Comparison of ENCODE assay signal across 28 mouse cellular contexts in the genomic region with DNA sequence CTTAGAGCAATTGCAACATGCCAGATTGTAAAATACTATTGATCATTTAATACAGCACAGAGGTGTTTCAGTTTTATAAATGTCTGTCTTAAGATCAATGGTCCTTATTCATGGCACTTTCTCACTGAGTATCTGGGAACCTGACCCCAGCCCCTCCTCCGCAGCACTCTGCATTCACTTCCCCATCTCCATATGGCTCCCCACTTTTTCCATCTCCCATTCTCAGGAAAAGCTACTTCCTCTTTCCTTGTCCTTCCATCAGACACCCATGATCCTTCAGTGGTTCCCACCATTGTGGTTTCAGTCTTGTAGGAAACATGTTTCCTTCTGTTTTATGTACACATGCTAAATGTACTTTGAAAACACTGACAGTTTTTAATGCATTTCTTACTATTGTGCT.
DNase-seq lines count a peak whose midpoint lies in the region; ATAC-seq and TF ChIP-seq lines count a peak whose summit lies in the region.
"Had no signal": no experiment of that assay in that cellular context is flagged by ENCODE, and none has a peak within 500 bp of the region (broad histone marks: within the 10 kb centered on the region; RNA-seq: fewer than 3 reads in every experiment).

No protein-coding gene starts in this region.

- H3K9me3 ChIP-seq in midbrain, embryonic 11.5 days (ENCODE audit: control insufficient read depth, low read length): no peaks in the 10 kb centered on the region
- no peaks in the 10 kb centered on the region for H3K9me3 ChIP-seq in midbrain, embryonic 16.5 days (replicated peaks; ENCODE audit: control insufficient read depth, low read length, poor library complexity, severe bottlenecking)
- H3K9me3 ChIP-seq in MEL (replicated peaks; ENCODE audit: insufficient read depth, low read length): no peaks in the 10 kb centered on the region
- H3K9me3 ChIP-seq: embryonic facial prominence, embryonic 13.5 days; embryonic facial prominence, embryonic 15.5 days; forebrain, embryonic 10.5 days; forebrain, embryonic 12.5 days; G1E had no signal

- TF ChIP-seq POLR2A in MEL (IDR thresholded peaks at IDR 0.05; ENCODE audit: control insufficient read depth in 1 of 2, insufficient read depth in 1 of 2, low read depth in 1 of 2, low read length in 2 of 2, poor library complexity in 1 of 2): no peak

- H3K4me3 ChIP-seq in midbrain, embryonic 11.5 days (ENCODE audit: low read depth, low read length): no peak overlapping the region
- no peak overlapping the region for H3K4me3 ChIP-seq in midbrain, embryonic 16.5 days (ENCODE audit: low read depth, low read length)
- no peak overlapping the region for H3K4me3 ChIP-seq in MEL (ENCODE audit: control insufficient read depth in 1 of 2, insufficient read depth in 1 of 2, low read depth in 2 of 2, low read length in 2 of 2)
- H3K4me3 ChIP-seq: embryonic facial prominence, embryonic 13.5 days; embryonic facial prominence, embryonic 15.5 days; erythroblast, embryonic 14.5 days; forebrain, embryonic 10.5 days; forebrain, embryonic 12.5 days had no signal

- DNase-seq in midbrain, embryonic 11.5 days (ENCODE audit: low spot score, missing footprints): peak; percentile 65
- DNase-seq in MEL (ENCODE audit: low read depth, low spot score): peak; percentile 21
- no peak for DNase-seq in spleen, postnatal 4 days (ENCODE audit: low spot score in 2 of 2)
- DNase-seq in thymus, postnatal 10 days (ENCODE audit: low spot score in 2 of 2): no peak
- DNase-seq: adrenal gland, adult 8-10 months; adrenal gland, postnatal 14 days; adrenal gland, postnatal 36 days; B cell, adult 2 months; cerebellum, adult 11-12 months; cerebellum, adult 2 months; cerebellum, adult 9-10 months; cerebellum, postnatal 10 days; cerebellum, postnatal 25 days; embryo, embryonic 11 days had no signal

- no peak for TF ChIP-seq RAD21 in MEL (IDR thresholded peaks at IDR 0.05; ENCODE audit: low read depth, low read length)

- no peak for TF ChIP-seq EP300 in MEL (IDR thresholded peaks at IDR 0.05; ENCODE audit: low read depth in 1 of 2, low read length in 2 of 2)

- ATAC-seq in midbrain, embryonic 11.5 days (ENCODE audit: low FRiP score): no peak
- no peak for ATAC-seq in midbrain, embryonic 16.5 days
- ATAC-seq in granulocyte monocyte progenitor cell, adult 5-6 weeks (replicated peaks; ENCODE audit: poor library complexity, severe bottlenecking): peak; percentile 78
- peak; percentile 55 for ATAC-seq in megakaryocyte progenitor cell, adult 5-6 weeks (replicated peaks; ENCODE audit: poor library complexity)
- ATAC-seq in activated CD4-positive, CD25-positive, alpha-beta regulatory T cell, adult 4 months: no peak
- ATAC-seq: CD4-positive, CD25-positive, alpha-beta regulatory T cell, adult 4 months; forebrain, embryonic 14.5 days; forebrain, embryonic 16.5 days had no signal

- no peaks in the 10 kb centered on the region for H3K79me2 ChIP-seq in MEL (ENCODE audit: control insufficient read depth, insufficient read depth, low read length, poor library complexity)

- no peaks in the 10 kb centered on the region for H3K27me3 ChIP-seq in midbrain, embryonic 11.5 days (ENCODE audit: control insufficient read depth, insufficient read depth, low read length)
- no peaks in the 10 kb centered on the region for H3K27me3 ChIP-seq in midbrain, embryonic 16.5 days (ENCODE audit: control insufficient read depth, insufficient read depth, low read depth, low read length)
- H3K27me3 ChIP-seq in MEL (ENCODE audit: control insufficient read depth in 1 of 2, insufficient read depth in 2 of 2, low read length in 2 of 2): no peaks in the 10 kb centered on the region
- H3K27me3 ChIP-seq: CH12.LX; embryonic facial prominence, embryonic 13.5 days; embryonic facial prominence, embryonic 15.5 days had no signal

- 96% methylated on average over 1 of the region's 1 CpGs for WGBS in midbrain, embryonic 11.5 days
- WGBS in midbrain, embryonic 16.5 days: 97% methylated on average over 1 of the region's 1 CpGs

- H3K36me3 ChIP-seq in midbrain, embryonic 11.5 days (ENCODE audit: control insufficient read depth, insufficient read depth, low read length): no peaks in the 10 kb centered on the region
- no peaks in the 10 kb centered on the region for H3K36me3 ChIP-seq in midbrain, embryonic 16.5 days (ENCODE audit: control insufficient read depth, insufficient read depth, low read length)
- peaks cover 0 to 23% of the 10 kb centered on the region in 2 experiments; a peak in 2 of 4 replicates for H3K36me3 ChIP-seq in MEL (ENCODE audit: control insufficient read depth in 1 of 2, insufficient read depth in 2 of 2, low read length in 2 of 2)
- H3K36me3 ChIP-seq: embryonic facial prominence, embryonic 13.5 days; embryonic facial prominence, embryonic 15.5 days; forebrain, embryonic 10.5 days; forebrain, embryonic 12.5 days; G1E had no signal

- peaks cover 3% of the 10 kb centered on the region; the same call in 1 of the 2 replicates for H3K4me1 ChIP-seq in midbrain, embryonic 11.5 days (ENCODE audit: control insufficient read depth, insufficient read depth, low read length)
- peaks cover 9% of the 10 kb centered on the region for H3K4me1 ChIP-seq in midbrain, embryonic 16.5 days (ENCODE audit: control insufficient read depth, insufficient read depth, low read length)
- peaks cover 7 to 8% of the 10 kb centered on the region in 2 experiments for H3K4me1 ChIP-seq in MEL (ENCODE audit: control insufficient read depth in 1 of 2, insufficient read depth in 2 of 2, low read length in 2 of 2)

- TF ChIP-seq CTCF in MEL (IDR thresholded peaks at IDR 0.05 in 2 of 3, conservative IDR thresholded peaks at IDR 0.05 in 1 of 3; ENCODE audit: control insufficient read depth in 1 of 3, insufficient read depth in 1 of 3, low read depth in 2 of 3, low read length in 3 of 3, poor library complexity in 1 of 3, severe bottlenecking in 1 of 3): no peak

- no peak overlapping the region for H3K27ac ChIP-seq in midbrain, embryonic 11.5 days (ENCODE audit: low read depth, low read length)
- no peak overlapping the region for H3K27ac ChIP-seq in midbrain, embryonic 16.5 days (ENCODE audit: low read length)
- H3K27ac ChIP-seq in MEL (ENCODE audit: control insufficient read depth, low read depth, low read length): no peak overlapping the region
- H3K27ac ChIP-seq: embryonic facial prominence, embryonic 13.5 days; embryonic facial prominence, embryonic 15.5 days; forebrain, embryonic 10.5 days; forebrain, embryonic 12.5 days had no signal

- H3K4me2 ChIP-seq in midbrain, embryonic 11.5 days: no peak overlapping the region
- H3K4me2 ChIP-seq in midbrain, embryonic 16.5 days (ENCODE audit: low read length): no peak overlapping the region
- H3K4me2 ChIP-seq: embryonic facial prominence, embryonic 13.5 days; embryonic facial prominence, embryonic 15.5 days; forebrain, embryonic 12.5 days had no signal

- no peak overlapping the region for H3K9ac ChIP-seq in midbrain, embryonic 11.5 days (ENCODE audit: low read length)
- H3K9ac ChIP-seq in midbrain, embryonic 16.5 days (ENCODE audit: low read depth, low read length): no peak overlapping the region
- H3K9ac ChIP-seq in MEL (ENCODE audit: control insufficient read depth, low read depth, low read length, poor library complexity, severe bottlenecking): no peak overlapping the region
- H3K9ac ChIP-seq: embryonic facial prominence, embryonic 13.5 days; embryonic facial prominence, embryonic 15.5 days; forebrain, embryonic 12.5 days had no signal

TF ChIP-seq in MEL, 35 proteins besides CTCF, POLR2A, EP300 and RAD21:
- TF ChIP-seq USF2 (IDR thresholded peaks at IDR 0.05; ENCODE audit: borderline replicate concordance in 1 of 2, insufficient read depth in 1 of 2, low read depth in 1 of 2, low read length in 2 of 2) (no peak), MXI1 (IDR thresholded peaks at IDR 0.05; ENCODE audit: low read depth, low read length) (no peak), GATA1 (IDR thresholded peaks at IDR 0.05; ENCODE audit: low read depth, low read length) (no peak), ZNF384 (IDR thresholded peaks at IDR 0.05; ENCODE audit: low read depth, low read length) (no peak), MAZ (IDR thresholded peaks at IDR 0.05; ENCODE audit: low read depth, low read length) (no peak), SIN3A (IDR thresholded peaks at IDR 0.05; ENCODE audit: low read length) (no peak), UBTF (IDR thresholded peaks at IDR 0.05; ENCODE audit: borderline replicate concordance, insufficient read depth, low read depth, low read length) (no peak), GABPA (IDR thresholded peaks at IDR 0.05; ENCODE audit: low read depth, low read length) (no peak), USF1 (IDR thresholded peaks at IDR 0.05; ENCODE audit: low read depth, low read length) (no peak), JUND (IDR thresholded peaks at IDR 0.05; ENCODE audit: low read depth, low read length) (no peak), SMC3 (IDR thresholded peaks at IDR 0.05; ENCODE audit: low read depth, low read length) (no peak), ZMIZ1 (IDR thresholded peaks at IDR 0.05; ENCODE audit: low read depth, low read length) (no peak), MYC (IDR thresholded peaks at IDR 0.05; ENCODE audit: low read depth, low read length) (no peak), TCF12 (IDR thresholded peaks at IDR 0.05; ENCODE audit: low read depth, low read length) (no peak), CHD2 (IDR thresholded peaks at IDR 0.05; ENCODE audit: low read length) (no peak), ZKSCAN1 (IDR thresholded peaks at IDR 0.05; ENCODE audit: low read depth, low read length) (no peak), MYB (IDR thresholded peaks at IDR 0.05; ENCODE audit: low read depth, low read length) (no peak), POLR2AphosphoS2 (IDR thresholded peaks at IDR 0.05; ENCODE audit: low read length) (no peak), POLR2AphosphoS5 (IDR thresholded peaks at IDR 0.05; ENCODE audit: borderline replicate concordance, low read depth, low read length) (no peak)
TF ChIP-seq in MEL: peak in this region for 0.

Comparison
In these comparisons a context has a peak if more than half of its experiments do, and no peak if none do; other contexts are left out.
1. ATAC-seq: peak in granulocyte monocyte progenitor cell, adult 5-6 weeks (single experiment) and megakaryocyte progenitor cell, adult 5-6 weeks (single experiment); none in midbrain, embryonic 11.5 days (single experiment), midbrain, embryonic 16.5 days (single experiment) and activated CD4-positive, CD25-positive, alpha-beta regulatory T cell, adult 4 months (single experiment).
2. DNase-seq: peak in midbrain, embryonic 11.5 days (single experiment) and MEL (single experiment); none in spleen, postnatal 4 days (0 of 2) and thymus, postnatal 10 days (0 of 2).